Mouse (Mus musculus) MEL (cell line): Measurements from ENCODE around the gene Gramd4. TPM values are rescaled to one million over a fixed set of nuclear protein-coding genes. Genes with fewer than 3 reads are reported as not detected.

ENCODE experiments used
- DNase-seq: peaks from one replicate; pipeline ENCODE4 v3.0.0; 2011; ENCODE audit warnings: low read depth, low spot score
- H3K27ac ChIP-seq: 2 replicates; pipeline ENCODE4 v1.5.1; 2012; ENCODE audit warnings: low read depth, mild to moderate bottlenecking, control low read depth, low read length, moderate library complexity; ENCODE audit not compliant: control insufficient read depth
- H3K27me3 ChIP-seq, 2 experiments: fragments of 150-350 bp in 1 of 2; sonication (generic) in 1 of 2; 2 replicates each; pipeline ENCODE4 v1.6.1; 2012; ENCODE audit warnings: low read length in 2 of 2, mild to moderate bottlenecking in 2 of 2, improper control_type of control experiment in 1 of 2, moderate library complexity in 1 of 2; ENCODE audit not compliant: insufficient read depth in 2 of 2, control insufficient read depth in 1 of 2
- H3K36me3 ChIP-seq, 2 experiments: 2 replicates each; pipeline ENCODE4 v1.6.1; 2012 to 2014; ENCODE audit warnings: low read length in 2 of 2, improper control_type of control experiment in 1 of 2, inconsistent platforms in 1 of 2, mild to moderate bottlenecking in 1 of 2; ENCODE audit not compliant: insufficient read depth in 2 of 2, control insufficient read depth in 1 of 2
- H3K4me1 ChIP-seq, 2 experiments: fragments of 150-350 bp in 1 of 2; sonication (generic) in 1 of 2; 2 replicates each; pipeline ENCODE4 v1.6.1; 2012; ENCODE audit warnings: low read length in 2 of 2, improper control_type of control experiment in 1 of 2, mild to moderate bottlenecking in 1 of 2; ENCODE audit not compliant: insufficient read depth in 2 of 2, control insufficient read depth in 1 of 2
- H3K4me3 ChIP-seq, 2 experiments: fragments of 150-350 bp in 1 of 2; sonication (generic) in 1 of 2; 2 replicates each; pipeline ENCODE4 v1.5.1; 2012; ENCODE audit warnings: low read depth in 2 of 2, low read length in 2 of 2, mild to moderate bottlenecking in 2 of 2, moderate library complexity in 2 of 2, control low read depth in 1 of 2, improper control_type of control experiment in 1 of 2; ENCODE audit not compliant: control insufficient read depth in 1 of 2, insufficient read depth in 1 of 2
- H3K79me2 ChIP-seq: 2 replicates; pipeline ENCODE4 v1.6.1; 2012; ENCODE audit warnings: mild to moderate bottlenecking, low read length, moderate library complexity; ENCODE audit not compliant: control insufficient read depth, poor library complexity, insufficient read depth
- H3K9ac ChIP-seq: 2 replicates; pipeline ENCODE4 v1.6.1; 2012; ENCODE audit warnings: low read depth, mild to moderate bottlenecking, control low read depth, low read length, moderate library complexity; ENCODE audit not compliant: control insufficient read depth, poor library complexity, severe bottlenecking
- H3K9me3 ChIP-seq: fragments of 150-350 bp; sonication (generic); replicated peaks from 2 replicates; pipeline ENCODE4 v1.6.1; 2012; ENCODE audit warnings: mild to moderate bottlenecking, low read length, improper control_type of control experiment, moderate library complexity; ENCODE audit not compliant: insufficient read depth
- BHLHE40 ChIP-seq: IDR thresholded peaks from 2 replicates; pipeline ENCODE4 v1.6.1; 2012; ENCODE audit warnings: low read depth, mild to moderate bottlenecking, inconsistent platforms, low read length, improper control_type of control experiment, borderline replicate concordance
- CHD1 ChIP-seq: IDR thresholded peaks from 2 replicates; pipeline ENCODE4 v1.6.1; 2012; ENCODE audit warnings: low read depth, mild to moderate bottlenecking, inconsistent platforms, low read length, improper control_type of control experiment
- E2F4 ChIP-seq: IDR thresholded peaks from 2 replicates; pipeline ENCODE4 v1.6.1; 2011; ENCODE audit warnings: low read depth, low read length, improper control_type of control experiment, borderline replicate concordance
- ELF1 ChIP-seq: IDR thresholded peaks from 2 replicates; pipeline ENCODE4 v1.6.1; 2014; ENCODE audit warnings: low read depth, mild to moderate bottlenecking, inconsistent platforms, low read length, improper control_type of control experiment, moderate library complexity
- EP300 ChIP-seq, 2 experiments: IDR thresholded peaks; 2 replicates each; pipeline ENCODE4 v1.6.1; 2011; ENCODE audit warnings: improper control_type of control experiment in 2 of 2, low read length in 2 of 2, low read depth in 1 of 2, mild to moderate bottlenecking in 1 of 2
- ETS1 ChIP-seq: IDR thresholded peaks from 2 replicates; pipeline ENCODE4 v1.6.1; 2012; ENCODE audit warnings: low read depth, mild to moderate bottlenecking, inconsistent platforms, low read length, improper control_type of control experiment, moderate library complexity
- GABPA ChIP-seq: IDR thresholded peaks from 2 replicates; pipeline ENCODE4 v1.6.1; 2012; ENCODE audit warnings: low read depth, mild to moderate bottlenecking, inconsistent platforms, low read length, improper control_type of control experiment, moderate library complexity
- GATA1 ChIP-seq: IDR thresholded peaks from 2 replicates; pipeline ENCODE4 v1.6.1; 2011; ENCODE audit warnings: low read depth, low read length, improper control_type of control experiment
- JUND ChIP-seq: IDR thresholded peaks from 2 replicates; pipeline ENCODE4 v1.6.1; 2011; ENCODE audit warnings: low read depth, mild to moderate bottlenecking, improper control_type of control experiment, low read length
- MEF2A ChIP-seq: IDR thresholded peaks from 2 replicates; pipeline ENCODE4 v1.6.1; 2014; ENCODE audit warnings: low read depth, mild to moderate bottlenecking, inconsistent platforms, low read length, improper control_type of control experiment; ENCODE audit not compliant: poor library complexity, insufficient replicate concordance, severe bottlenecking; ENCODE audit errors: extremely low read depth
- MYB ChIP-seq: IDR thresholded peaks from 2 replicates; pipeline ENCODE4 v1.6.1; 2011; ENCODE audit warnings: mild to moderate bottlenecking, low read depth, low read length, improper control_type of control experiment
- MYC ChIP-seq: IDR thresholded peaks from 2 replicates; pipeline ENCODE4 v1.6.1; 2011; ENCODE audit warnings: low read depth, mild to moderate bottlenecking, low read length, improper control_type of control experiment, moderate library complexity
- NELFE ChIP-seq: IDR thresholded peaks from 2 replicates; pipeline ENCODE4 v1.6.1; 2011; ENCODE audit warnings: low read depth, low read length, improper control_type of control experiment
- POLR2A ChIP-seq, 2 experiments: IDR thresholded peaks; 2 replicates each; pipeline ENCODE4 v1.6.1; 2011 to 2012; ENCODE audit warnings: low read length in 2 of 2, mild to moderate bottlenecking in 2 of 2, control low read depth in 1 of 2, improper control_type of control experiment in 1 of 2, low read depth in 1 of 2, moderate library complexity in 1 of 2; ENCODE audit not compliant: control insufficient read depth in 1 of 2, insufficient read depth in 1 of 2, poor library complexity in 1 of 2
- POLR2AphosphoS2 ChIP-seq: IDR thresholded peaks from 2 replicates; pipeline ENCODE4 v1.6.1; 2011; ENCODE audit warnings: low read length, improper control_type of control experiment
- RAD21 ChIP-seq: IDR thresholded peaks from 2 replicates; pipeline ENCODE4 v1.6.1; 2011; ENCODE audit warnings: mild to moderate bottlenecking, low read depth, low read length, improper control_type of control experiment
- SMC3 ChIP-seq: IDR thresholded peaks from 2 replicates; pipeline ENCODE4 v1.6.1; 2011; ENCODE audit warnings: low read depth, low read length, improper control_type of control experiment
- TCF12 ChIP-seq: IDR thresholded peaks from 2 replicates; pipeline ENCODE4 v1.6.1; 2014; ENCODE audit warnings: low read depth, mild to moderate bottlenecking, inconsistent platforms, low read length, improper control_type of control experiment, moderate library complexity
- UBTF ChIP-seq: IDR thresholded peaks from 2 replicates; pipeline ENCODE4 v1.6.1; 2012; ENCODE audit warnings: low read depth, mild to moderate bottlenecking, inconsistent platforms, low read length, improper control_type of control experiment, moderate library complexity, borderline replicate concordance; ENCODE audit not compliant: insufficient read depth
- ZMIZ1 ChIP-seq: IDR thresholded peaks from 2 replicates; pipeline ENCODE4 v1.6.1; 2012; ENCODE audit warnings: low read depth, mild to moderate bottlenecking, inconsistent platforms, low read length, improper control_type of control experiment, moderate library complexity
- polyA plus RNA-seq, 2 experiments: library from polyadenylated mRNA; stranded (reverse) in 1 of 2; unstranded in 1 of 2; fragments of >175 nt in 1 of 2; fragments of >200 nt in 1 of 2; gene quantifications; 2 replicates each; pipeline versions ENCODE4 v1.2.1 to v1.2.4; 2012; ENCODE audit warnings: low replicate concordance in 2 of 2, low read depth in 1 of 2; ENCODE audit not compliant: insufficient read length in 2 of 2, insufficient read depth in 1 of 2, missing spikeins in 1 of 2
- total RNA-seq: library from RNA; depleted of rRNA; stranded (reverse); fragments of 300-350 nt; gene quantifications from 2 replicates; pipeline ENCODE4 v1.2.3, GENCODE M21; 2012

Gene Gramd4
- total and polyA plus RNA-seq, 3 experiments: 35.2 to 43.1 (median 38.0) TPM

DNA sequence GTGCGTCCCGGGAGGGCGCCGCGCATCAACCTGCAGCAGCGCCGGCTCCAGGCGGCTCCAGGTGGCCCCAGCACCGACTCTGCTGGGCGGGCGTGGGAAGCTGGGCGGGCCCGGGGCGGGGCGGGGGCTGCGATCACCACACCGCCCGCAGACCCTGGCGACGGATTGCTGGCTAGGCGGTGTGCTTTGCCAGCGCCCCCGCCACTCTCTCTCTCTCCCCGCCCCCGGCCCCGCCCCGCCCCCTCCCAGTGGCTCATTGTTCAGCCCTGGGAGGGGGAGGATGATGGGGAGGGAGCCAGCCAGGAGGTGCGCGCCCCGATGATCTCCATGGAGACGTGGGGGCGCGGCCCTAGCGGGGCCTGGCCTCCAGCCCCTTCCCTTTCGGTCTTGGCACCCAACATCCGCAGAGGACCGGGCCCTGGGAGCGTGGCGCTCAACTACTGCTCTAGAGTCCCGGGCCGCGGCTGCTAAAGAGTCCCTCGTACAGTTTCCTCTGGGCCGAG is 23.4 kb upstream of the Gramd4 start:
- no peaks in the 10 kb centered on the region for H3K9me3 ChIP-seq
- H3K4me3 ChIP-seq: no peak overlapping the region
- no peak overlapping the region for H3K9ac ChIP-seq
- no peaks in the 10 kb centered on the region for H3K27me3 ChIP-seq
- no peaks in the 10 kb centered on the region for H3K4me1 ChIP-seq
- no peaks in the 10 kb centered on the region for H3K79me2 ChIP-seq
- H3K36me3 ChIP-seq: no peaks in the 10 kb centered on the region
- TF ChIP-seq MYC: no peak
- TF ChIP-seq BHLHE40: no peak
- TF ChIP-seq MYB: no peak
- no peak for TF ChIP-seq CHD1
- H3K27ac ChIP-seq: no peak overlapping the region
- no peak for DNase-seq

DNA sequence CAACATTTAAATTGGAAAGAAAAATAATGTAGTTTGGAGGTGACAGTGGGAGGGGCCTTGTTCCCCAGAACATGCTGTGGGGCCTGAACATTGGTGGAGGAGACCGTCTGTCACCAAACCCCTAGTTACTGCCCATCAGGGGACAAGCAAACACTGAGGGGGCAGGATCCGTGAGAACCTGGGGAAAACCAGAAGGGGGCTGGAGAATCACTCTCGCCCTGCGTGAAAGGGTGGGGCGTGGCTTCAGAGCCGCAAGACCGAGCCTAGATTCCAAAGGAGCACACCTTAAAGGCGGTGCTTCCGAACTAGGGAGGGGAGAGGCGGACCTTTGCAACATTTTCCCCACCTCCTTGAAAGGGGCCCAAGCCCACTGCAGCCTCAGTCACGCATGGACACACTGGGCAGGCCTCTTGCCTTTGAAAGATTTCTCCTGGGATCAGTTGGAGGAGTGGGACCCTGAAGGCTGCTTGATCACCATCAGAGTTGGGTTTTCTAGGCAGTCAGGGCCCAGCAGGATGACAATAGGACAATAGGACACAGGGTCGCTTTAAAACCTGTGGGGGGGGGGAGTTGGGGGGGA is 22.6 kb upstream of the Gramd4 start:
- no peaks in the 10 kb centered on the region for H3K9me3 ChIP-seq
- DNase-seq: no peak
- no peaks in the 10 kb centered on the region for H3K79me2 ChIP-seq
- H3K27ac ChIP-seq: no peak overlapping the region
- H3K4me1 ChIP-seq: no peaks in the 10 kb centered on the region
- no peaks in the 10 kb centered on the region for H3K27me3 ChIP-seq
- no peaks in the 10 kb centered on the region for H3K36me3 ChIP-seq
- H3K9ac ChIP-seq: no peak overlapping the region
- TF ChIP-seq MEF2A (no peak), GABPA (no peak)
- no peak overlapping the region for H3K4me3 ChIP-seq

GRCm38 (mm10) chr15:86035913-86036312 is 21.6 kb upstream of the Gramd4 start:
- H3K79me2 ChIP-seq: no peaks in the 10 kb centered on the region
- no peaks in the 10 kb centered on the region for H3K4me1 ChIP-seq
- no peak for TF ChIP-seq NELFE
- no peak for TF ChIP-seq ZMIZ1
- TF ChIP-seq POLR2AphosphoS2: no peak
- TF ChIP-seq ETS1: no peak
- TF ChIP-seq GABPA: no peak
- TF ChIP-seq MEF2A: no peak
- TF ChIP-seq E2F4: no peak
- TF ChIP-seq RAD21: no peak
- no peak for TF ChIP-seq MYC
- no peak for TF ChIP-seq SMC3
- no peak for TF ChIP-seq UBTF
- no peak for TF ChIP-seq EP300 (IDR thresholded peaks at IDR 0.05; ENCODE audit: low read depth in 1 of 2, low read length in 2 of 2)
- TF ChIP-seq TCF12: no peak
- no peak for TF ChIP-seq GATA1
- TF ChIP-seq ELF1: no peak
- TF ChIP-seq POLR2A (IDR thresholded peaks at IDR 0.05; ENCODE audit: control insufficient read depth in 1 of 2, insufficient read depth in 1 of 2, low read depth in 1 of 2, low read length in 2 of 2, poor library complexity in 1 of 2): no peak
- no peak for TF ChIP-seq CHD1
- TF ChIP-seq JUND: no peak
- TF ChIP-seq BHLHE40: no peak
- H3K9me3 ChIP-seq: no peaks in the 10 kb centered on the region
- H3K27me3 ChIP-seq: no peaks in the 10 kb centered on the region
- no peak overlapping the region for H3K9ac ChIP-seq
- no peak overlapping the region for H3K4me3 ChIP-seq
- H3K36me3 ChIP-seq: no peaks in the 10 kb centered on the region
- DNase-seq: no peak
- no peak overlapping the region for H3K27ac ChIP-seq
